Mouse (Mus musculus) midbrain, embryonic 12.5 days (tissue): ENCODE data around the gene Bcl2l11. TPM values are rescaled to one million over a fixed set of nuclear protein-coding genes. Genes with fewer than 3 reads are reported as not detected.
"Not testable (repeated sequence)": the region's sequence is repeated elsewhere in the genome, so short reads cannot be mapped to it uniquely, and the experiment has no call there.

ENCODE experiments used
- ATAC-seq: fragments of 200-750 bp; cut with Nextera tagmentation; 2 replicates; pipeline ENCODE4 v1.8.0; 2017; ENCODE audit warnings: low read depth, moderate TSS enrichment, moderate library complexity; ENCODE audit not compliant: low FRiP score
- H3K27ac ChIP-seq: fragments of 300-500 bp; sonication (generic); replicated peaks from 2 replicates; pipeline ENCODE4 v1.5.1; 2016; ENCODE audit warnings: mild to moderate bottlenecking
- H3K27me3 ChIP-seq: fragments of 300-500 bp; sonication (generic); 2 replicates; pipeline ENCODE4 v1.6.1; 2016; ENCODE audit warnings: mild to moderate bottlenecking
- H3K36me3 ChIP-seq: fragments of 300-500 bp; sonication (generic); 2 replicates; pipeline ENCODE4 v1.6.1; 2016
- H3K4me1 ChIP-seq: fragments of 300-500 bp; sonication (generic); 2 replicates; pipeline ENCODE4 v1.6.1; 2016
- H3K4me2 ChIP-seq: fragments of 300-500 bp; sonication (generic); replicated peaks from 2 replicates; pipeline ENCODE4 v1.6.1; 2016; ENCODE audit warnings: mild to moderate bottlenecking, moderate library complexity
- H3K4me3 ChIP-seq: fragments of 300-500 bp; sonication (generic); 2 replicates; pipeline ENCODE4 v1.5.1; 2016; ENCODE audit warnings: mild to moderate bottlenecking
- H3K9ac ChIP-seq: fragments of 300-500 bp; sonication (generic); replicated peaks from 2 replicates; pipeline ENCODE4 v1.6.1; 2016; ENCODE audit warnings: mild to moderate bottlenecking, moderate library complexity
- H3K9me3 ChIP-seq: fragments of 300-500 bp; sonication (generic); 2 replicates; pipeline ENCODE4 v1.6.1; 2016; ENCODE audit warnings: mild to moderate bottlenecking
- WGBS: fragments of 180-500 bp; shearing (Covaris S2); methylation state at CpG from one replicate; pipeline ENCODE4 v1.1.7; 2016; 5-methylcytosine and 5-hydroxymethylcytosine counted together
- polyA plus RNA-seq: library from polyadenylated mRNA; unstranded; fragments of >200 nt; fragmentation: Nextera tagmentation; extraction: Ambion mirVana; gene quantifications from 2 replicates; pipeline ENCODE4 v1.2.1, GENCODE M21; 2016

Gene Bcl2l11
- polyA plus RNA-seq, 1 experiment from 2014 or later: 24.7 TPM

- Histone ChIP-seq H3K9me3 (no peaks in the 10 kb centered on the region), H3K27me3 (no peaks in the 10 kb centered on the region), H3K9ac (no peak overlapping the region), H3K4me1 (peaks cover 13% of the 10 kb centered on the region), H3K4me2 (no peak overlapping the region), H3K36me3 (no peaks in the 10 kb centered on the region), H3K27ac (peak overlapping the region; percentile 36; the same call in 1 of the 2 replicates), H3K4me3 (no peak overlapping the region)
- 35% methylated on average over 11 of the region's 11 CpGs for WGBS
- ATAC-seq: peak; percentile 77; the same call in 1 of the 2 replicates
Observed at GRCm38 (mm10) chr2:128091431-128092369, 34.1 kb upstream of the Bcl2l11 start.

- H3K27me3 ChIP-seq: no peaks in the 10 kb centered on the region
- no peak overlapping the region for H3K4me2 ChIP-seq
- no peak overlapping the region for H3K4me3 ChIP-seq
- 51% methylated on average over 2 of the region's 2 CpGs for WGBS
- H3K9ac ChIP-seq: no peak overlapping the region
- no peaks in the 10 kb centered on the region for H3K36me3 ChIP-seq
- H3K4me1 ChIP-seq: peaks cover 13% of the 10 kb centered on the region
- peak overlapping the region; percentile 36; the same call in 1 of the 2 replicates for H3K27ac ChIP-seq
- no peak for ATAC-seq
- H3K9me3 ChIP-seq: no peaks in the 10 kb centered on the region
Observed at GRCm38 (mm10) chr2:128092451-128092850, 33.4 kb upstream of the Bcl2l11 start.

- ATAC-seq: no peak
- no peak overlapping the region for H3K27ac ChIP-seq
- no peak overlapping the region for H3K4me3 ChIP-seq
- WGBS: 78% methylated on average over 5 of the region's 5 CpGs
- H3K4me1 ChIP-seq: peaks cover 13% of the 10 kb centered on the region
- no peak overlapping the region for H3K4me2 ChIP-seq
- H3K9me3 ChIP-seq: no peaks in the 10 kb centered on the region
- H3K9ac ChIP-seq: no peak overlapping the region
- no peaks in the 10 kb centered on the region for H3K27me3 ChIP-seq
- no peaks in the 10 kb centered on the region for H3K36me3 ChIP-seq
Observed at GRCm38 (mm10) chr2:128094196-128094595, 31.6 kb upstream of the Bcl2l11 start.

- H3K27ac ChIP-seq: no peak overlapping the region
- no peaks in the 10 kb centered on the region for H3K36me3 ChIP-seq
- 82% methylated on average over 2 of the region's 2 CpGs for WGBS
- no peak overlapping the region for H3K9ac ChIP-seq
- H3K4me2 ChIP-seq: no peak overlapping the region
- no peaks in the 10 kb centered on the region for H3K9me3 ChIP-seq
- no peak overlapping the region for H3K4me3 ChIP-seq
- H3K27me3 ChIP-seq: no peaks in the 10 kb centered on the region
- peaks cover 13% of the 10 kb centered on the region for H3K4me1 ChIP-seq
- no peak for ATAC-seq
Observed at GRCm38 (mm10) chr2:128094602-128095001, 31.2 kb upstream of the Bcl2l11 start.

GRCm38 (mm10) chr2:128095270-128095669 is 30.6 kb upstream of the Bcl2l11 start:
- Histone ChIP-seq H3K36me3 (no peaks in the 10 kb centered on the region), H3K4me3 (no peak overlapping the region), H3K27me3 (no peaks in the 10 kb centered on the region), H3K27ac (no peak overlapping the region), H3K4me2 (no peak overlapping the region), H3K9ac (no peak overlapping the region), H3K4me1 (peaks cover 13% of the 10 kb centered on the region), H3K9me3 (no peaks in the 10 kb centered on the region)
- WGBS: 43% methylated on average over 1 of the region's 1 CpGs
- no peak for ATAC-seq

- Histone ChIP-seq H3K4me3 (no peak overlapping the region), H3K27me3 (no peaks in the 10 kb centered on the region), H3K9me3 (no peaks in the 10 kb centered on the region), H3K27ac (no peak overlapping the region), H3K4me2 (no peak overlapping the region), H3K4me1 (peaks cover 13% of the 10 kb centered on the region), H3K36me3 (no peaks in the 10 kb centered on the region), H3K9ac (no peak overlapping the region)
- ATAC-seq: no peak
- WGBS: 88% methylated on average over 1 of the region's 1 CpGs
Observed at GRCm38 (mm10) chr2:128096070-128096469, 29.8 kb upstream of the Bcl2l11 start.

- not testable (repeated sequence) for H3K4me2 ChIP-seq, H3K9me3 ChIP-seq, H3K4me1 ChIP-seq, H3K27me3 ChIP-seq, H3K27ac ChIP-seq, ATAC-seq, H3K9ac ChIP-seq, H3K36me3 ChIP-seq, H3K4me3 ChIP-seq
- WGBS: 92% methylated on average over 4 of the region's 5 CpGs
Observed at GRCm38 (mm10) chr2:128098118-128098517, 27.7 kb upstream of the Bcl2l11 start.

- H3K36me3 ChIP-seq: no peaks in the 10 kb centered on the region
- H3K27ac ChIP-seq: no peak overlapping the region
- no peak overlapping the region for H3K9ac ChIP-seq
- no peak for ATAC-seq
- no peak overlapping the region for H3K4me2 ChIP-seq
- no peaks in the 10 kb centered on the region for H3K27me3 ChIP-seq
- no peaks in the 10 kb centered on the region for H3K4me1 ChIP-seq
- no peaks in the 10 kb centered on the region for H3K9me3 ChIP-seq
- WGBS: 91% methylated on average over 9 of the region's 9 CpGs
- no peak overlapping the region for H3K4me3 ChIP-seq
Observed at GRCm38 (mm10) chr2:128102086-128102485, 23.8 kb upstream of the Bcl2l11 start.

- H3K4me3 ChIP-seq: no peak overlapping the region
- H3K4me2 ChIP-seq: no peak overlapping the region
- H3K36me3 ChIP-seq: no peaks in the 10 kb centered on the region
- WGBS: 71% methylated on average over 5 of the region's 5 CpGs
- no peaks in the 10 kb centered on the region for H3K27me3 ChIP-seq
- H3K9me3 ChIP-seq: no peaks in the 10 kb centered on the region
- no peak overlapping the region for H3K27ac ChIP-seq
- no peak for ATAC-seq
- H3K9ac ChIP-seq: no peak overlapping the region
- no peaks in the 10 kb centered on the region for H3K4me1 ChIP-seq
Observed at GRCm38 (mm10) chr2:128104815-128105214, 21.0 kb upstream of the Bcl2l11 start.

- H3K4me3 ChIP-seq: no peak overlapping the region
- ATAC-seq: no peak
- no peaks in the 10 kb centered on the region for H3K4me1 ChIP-seq
- no peak overlapping the region for H3K27ac ChIP-seq
- H3K4me2 ChIP-seq: no peak overlapping the region
- 82% methylated on average over 11 of the region's 11 CpGs for WGBS
- no peaks in the 10 kb centered on the region for H3K9me3 ChIP-seq
- H3K27me3 ChIP-seq: no peaks in the 10 kb centered on the region
- no peaks in the 10 kb centered on the region for H3K36me3 ChIP-seq
- H3K9ac ChIP-seq: no peak overlapping the region
Observed at GRCm38 (mm10) chr2:128105651-128106050, 20.2 kb upstream of the Bcl2l11 start.

- Histone ChIP-seq H3K4me2 (no peak overlapping the region), H3K27me3 (no peaks in the 10 kb centered on the region), H3K9me3 (no peaks in the 10 kb centered on the region), H3K4me3 (no peak overlapping the region), H3K9ac (no peak overlapping the region), H3K27ac (no peak overlapping the region), H3K4me1 (no peaks in the 10 kb centered on the region), H3K36me3 (no peaks in the 10 kb centered on the region)
- WGBS: 67% methylated on average over 9 of the region's 9 CpGs
- ATAC-seq: no peak
Observed at GRCm38 (mm10) chr2:128111537-128111936, 14.3 kb upstream of the Bcl2l11 start.

- H3K4me3 ChIP-seq: no peak overlapping the region
- H3K9ac ChIP-seq: no peak overlapping the region
Observed at GRCm38 (mm10) chr2:128114621-128115020, 11.2 kb upstream of the Bcl2l11 start.

More at GRCm38 (mm10) chr2:128114621-128115020, 11.2 kb upstream of the Bcl2l11 start:
- no peak for ATAC-seq
- Histone ChIP-seq H3K4me2 (no peak overlapping the region), H3K27ac (no peak overlapping the region), H3K36me3 (no peaks in the 10 kb centered on the region), H3K4me1 (no peaks in the 10 kb centered on the region), H3K27me3 (peaks cover 4% of the 10 kb centered on the region; the same call in 1 of the 2 replicates), H3K9me3 (no peaks in the 10 kb centered on the region)
- whole genome bisulfite sequencing: 86% methylated on average over 3 of the region's 3 CpGs
